Mouse (Mus musculus) MEL (cell line): ENCODE data around the gene Nt5c3b. TPM values are rescaled to one million over a fixed set of nuclear protein-coding genes. Genes with fewer than 3 reads are reported as not detected.

Source experiments
- DNase-seq: peaks from one replicate; pipeline ENCODE4 v3.0.0; 2011; ENCODE audit warnings: low read depth, low spot score
- H3K27ac ChIP-seq: 2 replicates; pipeline ENCODE4 v1.5.1; 2012; ENCODE audit warnings: low read depth, mild to moderate bottlenecking, control low read depth, low read length, moderate library complexity; ENCODE audit not compliant: control insufficient read depth
- H3K27me3 ChIP-seq, 2 experiments: fragments of 150-350 bp in 1 of 2; sonication (generic) in 1 of 2; 2 replicates each; pipeline ENCODE4 v1.6.1; 2012; ENCODE audit warnings: low read length in 2 of 2, mild to moderate bottlenecking in 2 of 2, improper control_type of control experiment in 1 of 2, moderate library complexity in 1 of 2; ENCODE audit not compliant: insufficient read depth in 2 of 2, control insufficient read depth in 1 of 2
- H3K36me3 ChIP-seq, 2 experiments: 2 replicates each; pipeline ENCODE4 v1.6.1; 2012 to 2014; ENCODE audit warnings: low read length in 2 of 2, improper control_type of control experiment in 1 of 2, inconsistent platforms in 1 of 2, mild to moderate bottlenecking in 1 of 2; ENCODE audit not compliant: insufficient read depth in 2 of 2, control insufficient read depth in 1 of 2
- H3K4me1 ChIP-seq, 2 experiments: fragments of 150-350 bp in 1 of 2; sonication (generic) in 1 of 2; 2 replicates each; pipeline ENCODE4 v1.6.1; 2012; ENCODE audit warnings: low read length in 2 of 2, improper control_type of control experiment in 1 of 2, mild to moderate bottlenecking in 1 of 2; ENCODE audit not compliant: insufficient read depth in 2 of 2, control insufficient read depth in 1 of 2
- H3K4me3 ChIP-seq, 2 experiments: fragments of 150-350 bp in 1 of 2; sonication (generic) in 1 of 2; 2 replicates each; pipeline ENCODE4 v1.5.1; 2012; ENCODE audit warnings: low read depth in 2 of 2, low read length in 2 of 2, mild to moderate bottlenecking in 2 of 2, moderate library complexity in 2 of 2, control low read depth in 1 of 2, improper control_type of control experiment in 1 of 2; ENCODE audit not compliant: control insufficient read depth in 1 of 2, insufficient read depth in 1 of 2
- H3K79me2 ChIP-seq: 2 replicates; pipeline ENCODE4 v1.6.1; 2012; ENCODE audit warnings: mild to moderate bottlenecking, low read length, moderate library complexity; ENCODE audit not compliant: control insufficient read depth, poor library complexity, insufficient read depth
- H3K9ac ChIP-seq: 2 replicates; pipeline ENCODE4 v1.6.1; 2012; ENCODE audit warnings: low read depth, mild to moderate bottlenecking, control low read depth, low read length, moderate library complexity; ENCODE audit not compliant: control insufficient read depth, poor library complexity, severe bottlenecking
- H3K9me3 ChIP-seq: fragments of 150-350 bp; sonication (generic); replicated peaks from 2 replicates; pipeline ENCODE4 v1.6.1; 2012; ENCODE audit warnings: mild to moderate bottlenecking, low read length, improper control_type of control experiment, moderate library complexity; ENCODE audit not compliant: insufficient read depth
- CHD2 ChIP-seq: IDR thresholded peaks from 2 replicates; pipeline ENCODE4 v1.6.1; 2011; ENCODE audit warnings: low read length, improper control_type of control experiment
- CTCF ChIP-seq, 3 experiments: IDR thresholded peaks in 2 of 3; conservative IDR thresholded peaks in 1 of 3; 2 replicates each; pipeline ENCODE4 v1.5.1; 2011 to 2012; ENCODE audit warnings: low read length in 3 of 3, low read depth in 2 of 3, mild to moderate bottlenecking in 2 of 3, improper control_type of control experiment in 1 of 3, inconsistent platforms in 1 of 3, mixed read lengths in 1 of 3, moderate library complexity in 1 of 3; ENCODE audit not compliant: control insufficient read depth in 1 of 3, insufficient read depth in 1 of 3, poor library complexity in 1 of 3, severe bottlenecking in 1 of 3
- E2F4 ChIP-seq: IDR thresholded peaks from 2 replicates; pipeline ENCODE4 v1.6.1; 2011; ENCODE audit warnings: low read depth, low read length, improper control_type of control experiment, borderline replicate concordance
- ELF1 ChIP-seq: IDR thresholded peaks from 2 replicates; pipeline ENCODE4 v1.6.1; 2014; ENCODE audit warnings: low read depth, mild to moderate bottlenecking, inconsistent platforms, low read length, improper control_type of control experiment, moderate library complexity
- MXI1 ChIP-seq: IDR thresholded peaks from 2 replicates; pipeline ENCODE4 v1.6.1; 2011; ENCODE audit warnings: mild to moderate bottlenecking, low read depth, low read length, improper control_type of control experiment
- MYC ChIP-seq: IDR thresholded peaks from 2 replicates; pipeline ENCODE4 v1.6.1; 2011; ENCODE audit warnings: low read depth, mild to moderate bottlenecking, low read length, improper control_type of control experiment, moderate library complexity
- NRF1 ChIP-seq: IDR thresholded peaks from 2 replicates; pipeline ENCODE4 v1.6.1; 2014; ENCODE audit warnings: low read depth, mild to moderate bottlenecking, inconsistent platforms, low read length, improper control_type of control experiment, moderate library complexity; ENCODE audit not compliant: poor library complexity, insufficient read depth, severe bottlenecking
- POLR2A ChIP-seq, 2 experiments: IDR thresholded peaks; 2 replicates each; pipeline ENCODE4 v1.6.1; 2011 to 2012; ENCODE audit warnings: low read length in 2 of 2, mild to moderate bottlenecking in 2 of 2, control low read depth in 1 of 2, improper control_type of control experiment in 1 of 2, low read depth in 1 of 2, moderate library complexity in 1 of 2; ENCODE audit not compliant: control insufficient read depth in 1 of 2, insufficient read depth in 1 of 2, poor library complexity in 1 of 2
- POLR2AphosphoS5 ChIP-seq: IDR thresholded peaks from 2 replicates; pipeline ENCODE4 v1.6.1; 2012; ENCODE audit warnings: low read depth, borderline replicate concordance, mild to moderate bottlenecking, inconsistent platforms, low read length, moderate library complexity, mixed read lengths
- SMC3 ChIP-seq: IDR thresholded peaks from 2 replicates; pipeline ENCODE4 v1.6.1; 2011; ENCODE audit warnings: low read depth, low read length, improper control_type of control experiment
- TAL1 ChIP-seq: IDR thresholded peaks from 2 replicates; pipeline ENCODE4 v1.6.1; 2012; ENCODE audit warnings: mild to moderate bottlenecking, inconsistent platforms, low read length, moderate library complexity, mixed read lengths
- USF1 ChIP-seq: IDR thresholded peaks from 2 replicates; pipeline ENCODE4 v1.6.1; 2014; ENCODE audit warnings: low read depth, mild to moderate bottlenecking, inconsistent platforms, low read length, improper control_type of control experiment, moderate library complexity
- ZMIZ1 ChIP-seq: IDR thresholded peaks from 2 replicates; pipeline ENCODE4 v1.6.1; 2012; ENCODE audit warnings: low read depth, mild to moderate bottlenecking, inconsistent platforms, low read length, improper control_type of control experiment, moderate library complexity
- polyA plus RNA-seq, 2 experiments: library from polyadenylated mRNA; stranded (reverse) in 1 of 2; unstranded in 1 of 2; fragments of >175 nt in 1 of 2; fragments of >200 nt in 1 of 2; gene quantifications; 2 replicates each; pipeline versions ENCODE4 v1.2.1 to v1.2.4; 2012; ENCODE audit warnings: low replicate concordance in 2 of 2, low read depth in 1 of 2; ENCODE audit not compliant: insufficient read length in 2 of 2, insufficient read depth in 1 of 2, missing spikeins in 1 of 2
- total RNA-seq: library from RNA; depleted of rRNA; stranded (reverse); fragments of 300-350 nt; gene quantifications from 2 replicates; pipeline ENCODE4 v1.2.3, GENCODE M21; 2012

Nt5c3b gene
- total and polyA plus RNA-seq, 3 experiments: 61.3 to 287 (median 79.2) TPM

DNA sequence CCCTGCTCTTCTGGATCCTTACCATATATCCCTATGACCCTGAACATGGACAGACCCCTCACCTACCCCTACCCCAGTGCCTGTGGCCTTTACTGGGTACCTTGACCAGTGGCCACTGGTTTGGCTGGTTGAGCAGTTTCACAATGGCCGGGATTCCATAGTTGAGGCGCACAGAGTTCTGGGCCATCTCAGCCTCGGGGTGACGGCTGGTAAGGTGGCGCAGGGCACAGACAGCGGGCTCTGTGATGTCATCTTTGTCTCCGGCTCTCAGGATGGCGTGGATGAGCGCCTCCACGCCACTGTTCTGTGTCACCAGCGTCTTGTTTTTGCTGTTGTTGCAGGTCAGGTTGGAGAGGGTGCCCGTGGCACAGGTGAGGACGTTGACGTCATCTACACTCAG lies 63.6 kb downstream of the Nt5c3b start:
- Histone ChIP-seq H3K27me3 (no peaks in the 10 kb centered on the region), H3K36me3 (no peaks in the 10 kb centered on the region), H3K4me1 (no peaks in the 10 kb centered on the region), H3K27ac (no peak overlapping the region), H3K4me3 (no peak overlapping the region), H3K79me2 (no peaks in the 10 kb centered on the region), H3K9me3 (no peaks in the 10 kb centered on the region), H3K9ac (no peak overlapping the region)
- DNase-seq: no peak
- no peak for TF ChIP-seq NRF1
- no peak for TF ChIP-seq POLR2A (IDR thresholded peaks at IDR 0.05; ENCODE audit: control insufficient read depth in 1 of 2, insufficient read depth in 1 of 2, low read depth in 1 of 2, low read length in 2 of 2, poor library complexity in 1 of 2)
- TF ChIP-seq CTCF (IDR thresholded peaks at IDR 0.05 in 2 of 3, conservative IDR thresholded peaks at IDR 0.05 in 1 of 3; ENCODE audit: control insufficient read depth in 1 of 3, insufficient read depth in 1 of 3, low read depth in 2 of 3, low read length in 3 of 3, poor library complexity in 1 of 3, severe bottlenecking in 1 of 3): no peak
- TF ChIP-seq USF1: no peak
- TF ChIP-seq MXI1: no peak

GRCm38 (mm10) chr11:100376746-100377389 lies 64.7 kb downstream of the Nt5c3b start:
- no peaks in the 10 kb centered on the region for H3K27me3 ChIP-seq
- DNase-seq: no peak
- H3K9ac ChIP-seq: no peak overlapping the region
- H3K4me3 ChIP-seq: no peak overlapping the region
- no peaks in the 10 kb centered on the region for H3K9me3 ChIP-seq
- H3K4me1 ChIP-seq: no peaks in the 10 kb centered on the region
- no peaks in the 10 kb centered on the region for H3K36me3 ChIP-seq
- H3K27ac ChIP-seq: no peak overlapping the region
- TF ChIP-seq MXI1 (no peak), E2F4 (no peak), CHD2 (no peak)
- H3K79me2 ChIP-seq: no peaks in the 10 kb centered on the region

DNA sequence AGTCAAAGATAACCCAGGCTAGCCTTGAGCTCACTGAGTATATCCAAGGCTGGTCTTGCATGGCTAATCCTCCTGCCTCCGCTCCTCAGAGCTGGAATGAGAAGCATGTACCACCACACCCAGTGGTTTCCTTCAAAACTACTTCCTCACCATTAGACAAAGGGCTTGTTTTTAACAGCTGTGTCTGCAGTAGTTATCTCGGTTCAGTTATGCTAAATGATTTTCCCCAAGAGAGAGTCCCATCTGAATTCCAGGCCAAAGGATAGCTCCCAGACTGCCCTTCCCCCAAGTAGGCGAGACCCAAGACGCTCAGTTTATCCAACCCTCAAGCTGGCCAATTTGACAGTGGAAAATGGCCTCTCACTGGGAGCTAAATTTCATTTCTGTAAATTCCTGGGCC lies 65.6 kb downstream of the Nt5c3b start:
- no peak for DNase-seq
- no peaks in the 10 kb centered on the region for H3K27me3 ChIP-seq
- no peaks in the 10 kb centered on the region for H3K36me3 ChIP-seq
- TF ChIP-seq ZMIZ1 (no peak), POLR2AphosphoS5 (no peak), NRF1 (no peak), ELF1 (no peak), SMC3 (no peak), MYC (no peak), USF1 (no peak), CTCF (IDR thresholded peaks at IDR 0.05 in 2 of 3, conservative IDR thresholded peaks at IDR 0.05 in 1 of 3; ENCODE audit: control insufficient read depth in 1 of 3, insufficient read depth in 1 of 3, low read depth in 2 of 3, low read length in 3 of 3, poor library complexity in 1 of 3, severe bottlenecking in 1 of 3) (no peak), TAL1 (no peak)
- H3K4me1 ChIP-seq: no peaks in the 10 kb centered on the region
- no peak overlapping the region for H3K9ac ChIP-seq
- H3K4me3 ChIP-seq: no peak overlapping the region
- H3K27ac ChIP-seq: no peak overlapping the region
- no peaks in the 10 kb centered on the region for H3K9me3 ChIP-seq
- no peaks in the 10 kb centered on the region for H3K79me2 ChIP-seq
